Mouse (Mus musculus) left cerebral cortex, postnatal 36 days (tissue): ENCODE measurements around the gene Lrrk2. TPM values are rescaled to one million over a fixed set of nuclear protein-coding genes. Genes with fewer than 3 reads are reported as not detected.

Experiments
- DNase-seq, 2 experiments: peaks; one replicate each; pipeline ENCODE4 v3.0.0; 2021 to 2022; ENCODE audit warnings: low spot score in 2 of 2, mixed read lengths in 1 of 2
- intact Hi-C: fragments of 180-260 bp; cut with DNase I; formaldehyde crosslinking; loops from one replicate; pipeline ENCODE4 v1.15.1; 2025
- total RNA-seq, 2 experiments: library from RNA; stranded (reverse); gene quantifications; 2 replicates each; pipeline ENCODE4 v1.2.3; 2021

The Lrrk2 gene
- 10 to 100 TPM; 37.2 to 43.8 TPM for total RNA-seq

GRCm38 (mm10) chr15:91672645-91673568, at the start of gene Lrrk2:
TSS of gene Lrrk2 (plus strand) at chr15:91673175.
- intact Hi-C loops = loop anchor here (5.0 kb wide), 1 partner anchor 56 kb away; no protein-coding TSS in a partner anchor
- DNase-seq = peak; percentile 81 to 87

- intact Hi-C loops = no loop called here
- no peak for DNase-seq
These were observed 48.5 kb upstream of the Lrrk2 start for GRCm38 (mm10) chr15:91624475-91624874.

GRCm38 (mm10) chr15:91629137-91629536, 43.8 kb upstream of the Lrrk2 start:
- intact Hi-C loops = no loop called here
- DNase-seq = no peak

GRCm38 (mm10) chr15:91632473-91632872, 40.5 kb upstream of the Lrrk2 start:
- intact Hi-C loops = no loop called here
- DNase-seq = no peak

GRCm38 (mm10) chr15:91633051-91633450, 39.9 kb upstream of the Lrrk2 start:
- intact Hi-C loops = no loop called here
- no peak for DNase-seq

GRCm38 (mm10) chr15:91633806-91634205, 39.2 kb upstream of the Lrrk2 start:
- intact Hi-C loops = no loop called here

GRCm38 (mm10) chr15:91634236-91634635, 38.7 kb upstream of the Lrrk2 start:
- DNase-seq = no peak
- intact Hi-C loops = no loop called here

More at GRCm38 (mm10) chr15:91633806-91634205, 39.2 kb upstream of the Lrrk2 start:
- no peak for DNase-seq

GRCm38 (mm10) chr15:91641631-91642030, 31.3 kb upstream of the Lrrk2 start:
- intact Hi-C loops = no loop called here
- no peak for DNase-seq

GRCm38 (mm10) chr15:91642682-91643306, 30.2 kb upstream of the Lrrk2 start:
- no peak for DNase-seq
- intact Hi-C loops = no loop called here

GRCm38 (mm10) chr15:91643632-91644348, 29.2 kb upstream of the Lrrk2 start:
- intact Hi-C loops = no loop called here
- DNase-seq = no peak

- intact Hi-C loops = no loop called here
- DNase-seq = no peak
These were observed 22.7 kb upstream of the Lrrk2 start for GRCm38 (mm10) chr15:91650270-91650669.

GRCm38 (mm10) chr15:91651493-91651892, 21.5 kb upstream of the Lrrk2 start:
- DNase-seq = no peak
- intact Hi-C loops = no loop called here

- DNase-seq = no peak
- intact Hi-C loops = no loop called here
These were observed 14.7 kb upstream of the Lrrk2 start for GRCm38 (mm10) chr15:91658227-91658626.

GRCm38 (mm10) chr15:91660277-91661078, 12.5 kb upstream of the Lrrk2 start:
- intact Hi-C loops = no loop called here
- DNase-seq = no peak

GRCm38 (mm10) chr15:91661079-91661369, 12.0 kb upstream of the Lrrk2 start:
- intact Hi-C loops = no loop called here
- no peak for DNase-seq

GRCm38 (mm10) chr15:91664586-91665132, 8.3 kb upstream of the Lrrk2 start:
- intact Hi-C loops = no loop called here
- no peak for DNase-seq

- DNase-seq = no peak
- intact Hi-C loops = no loop called here
These were observed 7.4 kb upstream of the Lrrk2 start for GRCm38 (mm10) chr15:91665530-91665929.

GRCm38 (mm10) chr15:91671216-91671615, 1.8 kb upstream of the Lrrk2 start:
- no peak for DNase-seq
- intact Hi-C loops = loop anchor here (5.0 kb wide), 1 partner anchor 54 kb away; no protein-coding TSS in a partner anchor

- no peak for DNase-seq
- intact Hi-C loops = loop anchor here (5.0 kb wide), 1 partner anchor 55 kb away; no protein-coding TSS in a partner anchor
These were observed 988 bp upstream of the Lrrk2 start for GRCm38 (mm10) chr15:91671987-91672386.
